Mouse (Mus musculus): ENCODE measurements around the gene Shisa8. TPM values are rescaled to one million over a fixed set of nuclear protein-coding genes. Genes with fewer than 3 reads are reported as not detected.

The Shisa8 gene
- total RNA-seq, 2 experiments from 2014 or later: not detected

DNA sequence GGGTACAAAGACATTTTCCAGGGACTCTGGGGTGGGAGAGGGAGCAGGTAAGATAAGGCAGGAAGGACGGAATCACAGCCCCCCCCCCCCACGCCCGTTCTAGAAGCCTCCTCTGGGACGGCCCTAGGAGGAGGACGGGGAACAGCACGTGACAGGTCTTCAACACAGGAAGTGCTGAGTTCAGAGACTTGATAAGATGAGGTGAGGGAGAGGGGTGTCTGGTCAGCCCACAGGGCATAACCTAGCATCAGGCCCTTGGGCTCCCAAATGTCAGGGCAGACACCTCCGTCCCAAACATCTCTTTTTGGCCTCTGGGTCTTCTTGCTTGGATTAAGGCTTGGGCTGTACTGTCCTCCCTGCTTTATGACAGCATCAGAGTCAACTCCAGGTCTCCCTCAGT, 10.6 kb upstream of the Shisa8 start:
- no peak for DNase-seq

- DNase-seq: no peak
Measured at GRCm38 (mm10) chr15:82221104-82221860, 8.7 kb upstream of the Shisa8 start.

GRCm38 (mm10) chr15:82220003-82220675, 7.5 kb upstream of the Shisa8 start:
- DNase-seq: no peak

- no peak for DNase-seq
Measured at GRCm38 (mm10) chr15:82218778-82219666, 6.4 kb upstream of the Shisa8 start.

- no peak for DNase-seq
Measured at GRCm38 (mm10) chr15:82217980-82218379, 5.4 kb upstream of the Shisa8 start.

GRCm38 (mm10) chr15:82217039-82217438, 4.4 kb upstream of the Shisa8 start:
- DNase-seq: no peak

DNA sequence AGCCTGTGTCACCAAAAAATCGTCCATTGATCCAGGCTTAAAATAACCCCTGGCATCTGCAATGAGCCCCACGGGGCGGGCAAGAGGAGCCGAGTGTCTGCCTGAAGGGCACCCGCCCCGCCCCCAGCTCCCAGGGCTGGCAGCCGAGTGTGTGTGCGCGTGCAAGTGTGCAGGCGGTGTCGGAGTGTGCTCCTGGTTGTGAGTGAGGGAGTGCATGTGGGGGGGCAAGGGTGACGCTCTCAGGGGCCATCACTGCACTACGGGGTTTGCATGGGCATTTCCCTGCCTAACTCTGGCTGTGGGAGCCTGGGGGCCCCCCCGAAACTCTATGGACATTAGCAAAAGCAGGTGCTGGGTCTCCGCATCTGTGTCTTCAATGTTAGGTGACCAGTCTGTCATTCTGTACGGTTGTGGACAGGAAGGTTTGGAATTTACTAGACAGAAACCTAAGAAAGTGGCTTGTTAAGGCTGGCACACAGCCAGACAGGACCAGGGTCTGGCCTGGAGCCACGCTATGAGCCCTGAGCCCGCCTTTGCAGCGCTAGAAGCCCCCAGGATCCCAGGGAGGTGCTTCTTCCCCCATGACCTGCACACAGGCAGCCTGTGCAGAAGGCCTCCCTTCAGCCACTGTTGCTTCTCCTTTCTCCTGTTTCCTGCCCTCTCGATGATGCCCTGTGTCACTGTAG, 3.7 kb upstream of the Shisa8 start:
- DNase-seq: no peak

- DNase-seq: no peak
Measured at GRCm38 (mm10) chr15:82215332-82216046, 2.9 kb upstream of the Shisa8 start.

GRCm38 (mm10) chr15:82213222-82213621, 607 bp upstream of the Shisa8 start:
- no peak for DNase-seq

- no peak for DNase-seq
Measured at GRCm38 (mm10) chr15:82211911-82212751, 484 bp downstream of the Shisa8 start.

DNA sequence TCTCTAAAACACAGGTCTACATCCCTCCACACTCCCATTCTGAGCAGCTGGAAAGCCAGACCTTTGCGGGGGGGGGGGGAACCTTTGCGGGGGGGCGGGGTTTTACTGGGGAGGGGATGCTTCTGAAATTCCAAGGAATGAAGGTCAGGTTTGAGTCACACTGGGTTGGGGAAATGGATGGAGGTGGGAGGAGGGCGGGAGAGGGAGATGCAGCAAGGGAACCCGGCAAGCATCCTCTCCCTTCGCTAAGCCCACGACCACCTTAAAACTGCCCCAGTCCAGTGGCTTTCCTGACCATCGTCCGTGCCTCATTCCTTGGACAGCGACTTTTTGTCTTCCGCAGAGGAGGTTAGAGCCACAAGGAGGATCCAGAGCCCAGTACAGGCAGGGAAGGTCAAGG, 1.3 kb downstream of the Shisa8 start:
- DNase-seq: no peak

DNA sequence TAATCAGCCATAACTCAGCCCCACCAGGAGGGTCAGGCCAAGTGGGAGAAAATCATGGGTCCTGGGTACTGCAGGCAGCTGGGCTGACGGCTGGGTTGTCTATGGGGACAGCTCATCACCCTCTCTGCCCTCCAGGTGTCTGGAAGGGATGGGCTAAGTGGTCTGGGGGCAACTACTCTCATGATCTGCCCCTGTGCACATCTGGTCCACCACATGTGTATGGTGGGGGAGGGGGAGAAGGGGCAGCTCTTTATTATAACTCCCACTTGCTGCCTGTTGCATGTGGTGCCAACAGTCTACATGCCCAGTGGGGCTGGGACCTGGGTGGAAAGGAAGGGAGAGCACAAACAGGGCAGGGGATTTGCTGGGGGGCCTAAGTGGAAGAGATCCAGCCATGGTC, 1.8 kb downstream of the Shisa8 start:
- no peak for DNase-seq

DNA sequence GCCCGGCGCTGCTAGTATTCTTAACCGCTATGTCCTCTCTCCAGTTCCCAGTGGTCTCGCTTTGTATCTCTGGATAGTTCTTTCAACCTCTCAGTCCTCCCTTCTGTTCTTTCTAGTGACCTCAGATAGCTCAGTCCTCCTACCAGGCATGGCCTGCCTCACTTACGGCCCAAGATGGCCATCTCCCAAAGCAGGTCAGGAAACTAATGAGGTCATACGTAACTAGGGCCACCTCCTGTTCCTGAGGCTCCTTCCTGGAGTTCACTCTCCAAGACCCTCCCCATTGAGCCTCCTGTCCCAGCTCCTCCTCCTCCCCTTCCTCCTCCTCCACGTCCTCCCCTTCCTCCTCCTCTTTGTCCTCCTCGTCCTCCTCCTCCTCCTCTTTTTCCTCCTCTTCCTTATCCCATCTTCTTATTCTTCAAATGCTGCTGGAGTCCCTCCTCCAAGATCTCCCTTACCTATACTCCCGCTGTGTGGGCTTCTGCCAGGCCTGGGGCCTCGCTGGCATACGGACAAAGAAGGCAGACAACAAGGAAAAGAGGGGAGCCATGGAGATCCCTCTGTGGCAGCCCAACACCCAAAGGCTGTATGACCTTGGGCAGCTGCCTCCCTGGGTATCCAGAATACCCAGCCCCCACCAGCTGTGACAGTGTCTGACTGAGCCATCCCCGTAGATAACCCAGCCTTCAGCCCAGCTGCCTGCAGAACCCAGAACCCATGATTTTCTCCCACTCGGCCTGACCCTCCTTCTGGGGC, 3.1 kb downstream of the Shisa8 start:
- DNase-seq: no peak

GRCm38 (mm10) chr15:82208307-82208706, 4.3 kb downstream of the Shisa8 start:
- no peak for DNase-seq

- no peak for DNase-seq
Measured at GRCm38 (mm10) chr15:82207504-82208219, 5.0 kb downstream of the Shisa8 start.

DNA sequence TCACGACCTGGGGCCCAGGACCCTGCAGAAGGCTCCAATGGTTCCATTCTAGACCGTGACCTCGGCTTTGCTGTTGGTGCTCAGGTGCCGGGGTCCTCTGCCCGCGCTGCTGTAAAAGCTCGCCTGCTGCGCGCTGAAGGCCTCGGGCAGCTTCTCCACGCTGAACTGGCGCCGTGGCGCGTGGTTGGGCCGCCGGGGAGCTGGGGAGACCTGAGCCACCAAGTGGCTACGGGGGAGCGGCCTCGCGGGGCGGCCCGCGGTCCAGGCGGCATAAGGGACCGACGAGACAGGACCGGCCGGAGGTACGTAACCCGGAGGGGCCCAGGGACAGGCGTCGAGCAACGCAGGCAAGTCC, 5.5 kb downstream of the Shisa8 start:
- DNase-seq: no peak

GRCm38 (mm10) chr15:82206365-82207104, 6.1 kb downstream of the Shisa8 start:
- peak; percentile 89 for DNase-seq

- no peak for DNase-seq
Measured at GRCm38 (mm10) chr15:82204680-82205371, 7.8 kb downstream of the Shisa8 start.
